Comparison of ENCODE assay signal across 21 mouse cellular contexts in genomic region chr10:20249091-20249490, GRCm38 (mm10).
DNase-seq lines count a peak whose midpoint lies in the region; ATAC-seq and TF ChIP-seq lines count a peak whose summit lies in the region.
"Had no signal": no experiment of that assay in that cellular context is flagged by ENCODE, and none has a peak within 500 bp of the region (broad histone marks: within the 10 kb centered on the region; RNA-seq: fewer than 3 reads in every experiment).

No protein-coding gene starts in this region.

- peak; percentile 54 for DNase-seq in kidney, adult 2 months
- DNase-seq in kidney, adult 8-10 months, result peak; percentile 33 to 38
- no peak for DNase-seq in kidney, postnatal 14 days
- DNase-seq in kidney, adult 9 months, result peak; percentile 60
- DNase-seq: adrenal gland, adult 2 months; adrenal gland, adult 8-10 months; adrenal gland, postnatal 10 days; adrenal gland, postnatal 14 days; adrenal gland, postnatal 25 days; adrenal gland, postnatal 36 days; B cell, adult 2 months; cerebellum, adult 11 months; cerebellum, adult 11-12 months; cerebellum, adult 18-20 months had no signal

- no peaks in the 10 kb centered on the region; the same call in 1 of the 2 replicates for H3K4me1 ChIP-seq in kidney, adult 2 months (ENCODE audit: control insufficient read depth, insufficient read depth, low read length)
- H3K4me1 ChIP-seq in kidney, embryonic 16.5 days (ENCODE audit: insufficient read depth, low read length), result 0 out of 2 replicates have a peak, but pooled peaks cover 4% of the 10 kb centered on the region
- no peaks in the 10 kb centered on the region for H3K4me1 ChIP-seq in kidney, embryonic 14.5 days (ENCODE audit: control insufficient read depth, insufficient read depth, low read length)

- no peaks in the 10 kb centered on the region for H3K36me3 ChIP-seq in kidney, adult 2 months (ENCODE audit: control insufficient read depth, insufficient read depth, low read length)
- H3K36me3 ChIP-seq in kidney, embryonic 16.5 days (ENCODE audit: insufficient read depth, low read length), result 0 out of 2 replicates have a peak, but pooled peaks cover 4% of the 10 kb centered on the region
- H3K36me3 ChIP-seq in kidney, embryonic 14.5 days (ENCODE audit: control insufficient read depth, insufficient read depth, low read length), result no peaks in the 10 kb centered on the region

- no peaks in the 10 kb centered on the region for H3K27me3 ChIP-seq in kidney, adult 2 months (replicated peaks; ENCODE audit: control insufficient read depth, insufficient read depth, low read length)
- H3K27me3 ChIP-seq in kidney, embryonic 16.5 days (ENCODE audit: insufficient read depth, low read length), result no peaks in the 10 kb centered on the region
- H3K27me3 ChIP-seq in kidney, embryonic 14.5 days (ENCODE audit: control insufficient read depth, insufficient read depth, low read length), result no peaks in the 10 kb centered on the region
- H3K27me3 ChIP-seq: CH12.LX, Patski had no signal

- H3K4me2 ChIP-seq in kidney, embryonic 16.5 days (replicated peaks; ENCODE audit: low read depth, low read length), result no peak overlapping the region
- no peak overlapping the region for H3K4me2 ChIP-seq in kidney, embryonic 14.5 days (replicated peaks; ENCODE audit: low read depth, low read length)

- H3K9ac ChIP-seq in kidney, embryonic 16.5 days (replicated peaks; ENCODE audit: low read length), result no peak overlapping the region
- no peak overlapping the region for H3K9ac ChIP-seq in kidney, embryonic 14.5 days (ENCODE audit: low read depth, low read length)

- TF ChIP-seq POLR2A in kidney, adult 2 months (IDR thresholded peaks at IDR 0.05; ENCODE audit: low read depth, low read length), result no peak

- ATAC-seq in kidney, embryonic 16.5 days (ENCODE audit: low FRiP score, low TSS enrichment), result no peak
- ATAC-seq in kidney, embryonic 14.5 days (ENCODE audit: low FRiP score, low TSS enrichment), result no peak
- ATAC-seq: activated CD4-positive, CD25-positive, alpha-beta regulatory T cell, adult 4 months; CD4-positive, CD25-positive, alpha-beta regulatory T cell, adult 4 months; Patski had no signal

- no peak overlapping the region for H3K27ac ChIP-seq in kidney, adult 2 months (ENCODE audit: insufficient read depth, low read depth, low read length)
- H3K27ac ChIP-seq in kidney, embryonic 16.5 days (ENCODE audit: low read length), result no peak overlapping the region
- no peak overlapping the region for H3K27ac ChIP-seq in kidney, embryonic 14.5 days (ENCODE audit: low read depth, low read length)

- TF ChIP-seq CTCF in kidney, adult 2 months (conservative IDR thresholded peaks at IDR 0.05; ENCODE audit: insufficient read depth, insufficient read length, low read depth, low read length), result no peak

- no peak overlapping the region for H3K4me3 ChIP-seq in kidney, adult 2 months (ENCODE audit: insufficient read depth, low read depth, low read length)
- no peak overlapping the region for H3K4me3 ChIP-seq in kidney, embryonic 16.5 days (ENCODE audit: low read length)
- H3K4me3 ChIP-seq in kidney, embryonic 14.5 days (ENCODE audit: low read length), result no peak overlapping the region

- WGBS in kidney, adult 2 months, result 87% methylated on average over 10 of the region's 10 CpGs
- WGBS in kidney, embryonic 16.5 days, result 93% methylated on average over 10 of the region's 10 CpGs
- WGBS in kidney, embryonic 14.5 days, result 94% methylated on average over 10 of the region's 10 CpGs

- H3K9me3 ChIP-seq in kidney, embryonic 16.5 days (ENCODE audit: low read length), result no peaks in the 10 kb centered on the region
- H3K9me3 ChIP-seq in kidney, embryonic 14.5 days (ENCODE audit: control insufficient read depth, low read length), result no peaks in the 10 kb centered on the region
- H3K9me3 ChIP-seq: G1E had no signal
